Mouse (Mus musculus) gastrocnemius, adult 18-20 months (tissue): ENCODE data around the gene Commd1. TPM values are rescaled to one million over a fixed set of nuclear protein-coding genes. Genes with fewer than 3 reads are reported as not detected.

Experiments
- total RNA-seq, 2 experiments: library from RNA; stranded (reverse); gene quantifications; 2 replicates each; pipeline ENCODE4 v1.2.3; 2021

The Commd1 gene
- total RNA-seq, 2 experiments from 2014 or later, result 93.4 to 109 TPM

Other genes starting within 250 kb of the Commd1 start
- 1 to 10 TPM; 1.0 to 2.2 TPM for gene B3gnt2, start 121.4 kb downstream of the Commd1 start, total RNA-seq
- gene Zrsr1, start 10.4 kb downstream of the Commd1 start, total RNA-seq, result 10 to 100 TPM; 21.1 to 25.0 TPM
- gene Gm28048, start 292 bp downstream of the Commd1 start, total RNA-seq, result 1 to 10 TPM; 1.7 to 2.3 TPM
- gene Cct4, start 8.1 kb upstream of the Commd1 start, total RNA-seq, result 100 to 1,000 TPM; 104 to 105 TPM
- 1 to 10 TPM; 4.2 to 5.1 TPM for gene Fam161a, start 25.1 kb upstream of the Commd1 start, total RNA-seq